Mouse (Mus musculus): ENCODE measurements around the gene Enox1.

The Enox1 gene

GRCm38 (mm10) chr14:77375054-77375453 is 218.5 kb downstream of the Enox1 start:
- DNase-seq (ENCODE audit: low read depth), result no peak

DNA sequence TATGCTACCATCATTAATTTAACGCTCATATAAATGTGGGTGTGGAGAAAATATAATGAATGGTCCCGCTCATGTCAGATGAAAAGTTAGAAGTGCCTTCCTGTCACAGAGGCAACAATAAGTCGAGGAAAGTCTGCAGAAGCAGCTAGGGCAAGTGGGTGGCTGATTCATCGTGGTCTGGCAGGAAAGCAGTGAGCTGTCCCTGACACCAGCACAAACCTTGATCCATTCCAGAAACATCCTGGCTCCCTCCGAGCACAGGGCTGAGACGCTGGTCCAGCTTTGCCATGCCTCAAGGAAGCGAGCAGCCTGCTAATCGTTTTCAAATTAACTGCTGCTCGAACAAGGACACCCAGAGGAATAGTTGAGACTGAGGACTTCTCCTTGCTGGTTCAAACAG is 219.1 kb downstream of the Enox1 start:
- no peak for DNase-seq (ENCODE audit: low read depth)

- DNase-seq (ENCODE audit: low read depth), result no peak
Observed at GRCm38 (mm10) chr14:77376731-77377130, 220.2 kb downstream of the Enox1 start.

DNA sequence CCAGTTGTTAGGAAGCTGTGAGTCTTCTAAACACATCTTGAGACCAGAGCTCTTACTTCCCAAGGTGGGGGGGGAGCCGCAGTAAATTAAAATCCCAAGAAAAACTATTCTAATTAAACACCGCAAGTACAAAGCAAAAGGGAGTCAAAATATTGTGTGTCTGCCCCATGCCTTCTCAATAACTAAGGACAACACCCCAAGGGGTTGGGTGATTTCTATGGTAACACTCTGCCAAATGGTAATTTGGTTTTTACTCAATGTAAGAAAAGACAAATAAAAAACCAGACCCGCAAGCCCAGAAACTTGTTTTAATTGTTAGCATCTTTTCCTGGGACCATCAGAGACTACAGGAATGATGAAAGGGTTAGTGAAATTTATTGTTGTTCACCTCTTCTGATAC is 220.9 kb downstream of the Enox1 start:
- no peak for DNase-seq (ENCODE audit: low read depth)

DNA sequence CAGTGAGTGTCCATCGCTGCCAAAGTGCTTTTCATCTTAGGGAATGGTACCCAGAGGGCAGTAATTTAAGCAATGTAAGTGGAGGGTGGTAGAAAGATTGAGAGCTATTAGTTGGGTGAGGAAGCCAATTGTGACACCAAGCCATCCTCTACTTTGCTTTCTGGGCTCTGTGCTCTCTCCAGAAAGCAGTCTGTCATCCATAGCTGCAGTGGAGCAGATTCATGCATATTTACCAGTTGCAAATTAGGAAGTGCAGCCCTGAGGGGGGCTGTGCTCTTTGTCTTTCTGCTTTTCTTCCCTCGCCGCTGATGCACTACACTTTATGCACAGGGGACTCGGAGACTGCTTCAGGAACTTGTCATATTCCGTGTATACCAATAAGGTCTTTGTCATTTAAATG is 221.3 kb downstream of the Enox1 start:
- no peak for DNase-seq (ENCODE audit: low read depth)

GRCm38 (mm10) chr14:77381532-77381931 is 225.0 kb downstream of the Enox1 start:
- DNase-seq (ENCODE audit: low read depth), result no peak

GRCm38 (mm10) chr14:77385621-77386020 is 229.1 kb downstream of the Enox1 start:
- DNase-seq (ENCODE audit: low read depth), result no peak

DNA sequence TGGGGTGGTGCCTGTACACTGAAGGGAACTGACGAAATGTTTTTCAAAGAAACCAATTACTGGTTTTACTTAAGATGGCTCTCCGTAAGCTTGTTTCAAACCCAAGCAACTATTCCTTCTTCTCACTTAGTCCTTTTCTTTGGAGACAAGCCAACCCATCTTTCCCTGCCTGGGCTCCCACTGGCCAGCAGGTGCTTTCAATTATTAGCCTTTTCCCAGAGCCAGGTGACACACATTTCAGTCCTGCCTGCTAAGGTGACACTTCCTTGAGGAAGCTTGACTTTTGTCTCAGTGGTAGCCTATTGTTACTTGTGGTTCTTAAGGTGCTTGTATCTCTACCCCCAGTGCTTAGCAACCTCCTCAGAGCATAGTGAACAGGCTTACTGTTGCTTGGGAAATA is 231.3 kb downstream of the Enox1 start:
- DNase-seq (ENCODE audit: low read depth), result no peak

DNA sequence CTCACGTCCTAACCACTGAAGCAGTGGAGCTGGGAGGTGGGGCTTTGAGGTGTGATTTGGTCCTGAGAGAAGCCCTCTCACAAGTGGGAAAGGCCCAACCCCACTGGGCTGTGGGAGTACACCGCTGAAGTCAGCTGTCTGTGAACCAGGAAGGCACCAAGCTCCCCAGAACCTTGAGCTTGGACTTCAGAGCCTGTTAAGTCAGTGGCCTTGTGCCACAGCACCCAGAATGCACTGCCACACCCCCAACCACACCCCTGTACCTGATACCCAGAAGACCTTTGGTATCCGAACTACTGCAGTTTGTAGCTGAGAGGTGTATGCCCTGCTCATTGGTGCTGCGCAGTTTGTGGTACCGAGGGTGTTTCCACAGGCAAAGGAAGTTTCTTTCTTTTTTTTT is 232.7 kb downstream of the Enox1 start:
- no peak for DNase-seq (ENCODE audit: low read depth)

DNA sequence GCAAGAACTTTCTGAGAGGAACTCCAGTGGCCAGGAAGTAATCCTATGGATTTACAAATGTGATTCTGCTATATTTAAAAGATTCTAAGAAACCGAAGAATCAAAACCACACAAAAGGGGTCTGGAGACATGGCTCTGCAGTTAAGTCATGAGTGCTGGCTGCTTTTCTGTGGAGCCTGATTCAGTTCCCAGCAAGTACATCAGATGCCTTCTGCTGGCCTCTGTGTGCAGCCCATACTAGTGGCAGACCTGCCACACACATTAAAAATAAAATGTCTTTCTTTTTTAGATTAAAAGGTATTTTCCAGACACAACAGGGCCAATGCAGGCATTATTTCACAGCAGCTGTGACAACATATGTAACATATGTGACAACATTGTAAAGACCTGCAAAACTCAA is 235.9 kb downstream of the Enox1 start:
- no peak for DNase-seq (ENCODE audit: low read depth)

- DNase-seq (ENCODE audit: low read depth), result no peak
Observed at GRCm38 (mm10) chr14:77406241-77407114, 249.9 kb downstream of the Enox1 start.

- no peak for DNase-seq (ENCODE audit: low read depth)
Observed at GRCm38 (mm10) chr14:77409271-77409940, 252.8 kb downstream of the Enox1 start.

DNA sequence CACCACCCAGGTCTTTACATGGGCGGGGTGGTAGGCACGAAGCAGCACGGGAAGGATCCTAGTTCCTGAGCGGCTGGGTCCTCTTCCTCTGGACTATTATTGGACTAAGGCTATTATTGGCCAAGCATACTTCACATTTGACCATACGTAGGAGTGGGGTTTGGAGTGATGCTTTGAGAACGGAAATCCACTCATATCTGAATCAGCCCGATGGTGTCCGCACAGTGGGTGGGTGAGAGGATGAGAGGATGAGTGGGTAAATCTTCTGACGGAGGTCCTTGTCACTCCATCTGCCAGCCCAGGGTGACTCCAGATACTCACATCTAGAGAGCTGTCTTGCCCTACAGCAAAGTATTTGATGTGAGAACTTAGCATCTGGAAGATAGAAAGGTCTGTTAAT is 253.8 kb downstream of the Enox1 start:
- no peak for DNase-seq (ENCODE audit: low read depth)

DNA sequence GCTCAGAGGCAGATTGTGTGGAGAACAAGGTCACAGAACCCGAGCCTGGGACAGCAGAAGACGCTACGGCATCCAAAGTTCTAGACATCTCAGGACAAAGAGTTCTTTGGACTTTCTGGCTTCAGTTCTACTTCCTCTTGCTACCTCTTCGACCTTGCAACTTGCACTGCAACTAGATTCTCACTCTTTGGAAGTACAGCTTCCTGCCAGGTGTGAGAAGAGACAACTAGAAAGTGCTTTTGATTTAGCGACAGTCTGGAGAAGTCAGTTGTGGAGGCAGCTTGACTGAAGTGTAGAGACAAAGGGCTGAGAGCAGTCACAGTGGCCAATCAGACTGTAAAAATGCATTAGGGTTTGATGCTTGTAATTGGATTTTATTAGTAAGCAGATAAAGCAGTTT is 256.5 kb downstream of the Enox1 start:
- DNase-seq (ENCODE audit: low read depth), result no peak

DNA sequence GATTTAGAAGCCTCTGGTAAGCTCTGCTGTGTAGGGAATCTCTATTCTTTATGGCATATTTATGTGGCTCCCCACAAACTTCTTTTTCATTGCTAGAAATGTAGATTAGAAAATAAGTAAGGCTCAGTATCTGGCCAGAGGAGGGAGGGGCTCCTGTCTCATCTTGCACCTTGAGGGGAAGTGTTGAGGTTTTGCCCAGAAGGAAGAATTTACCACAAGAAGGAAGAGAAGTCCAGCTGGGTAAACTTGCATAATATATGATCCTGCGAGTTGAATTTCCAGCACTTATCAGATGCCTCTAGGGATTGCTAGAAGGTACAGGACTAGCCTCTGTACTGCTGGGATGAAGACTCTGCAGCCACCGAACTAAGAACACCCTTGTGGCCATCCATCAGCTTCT is 259.8 kb downstream of the Enox1 start:
- no peak for DNase-seq (ENCODE audit: low read depth)

GRCm38 (mm10) chr14:77421031-77421430 is 264.5 kb downstream of the Enox1 start:
- no peak for DNase-seq (ENCODE audit: low read depth)

GRCm38 (mm10) chr14:77423194-77423593 is 266.6 kb downstream of the Enox1 start:
- no peak for DNase-seq (ENCODE audit: low read depth)

DNA sequence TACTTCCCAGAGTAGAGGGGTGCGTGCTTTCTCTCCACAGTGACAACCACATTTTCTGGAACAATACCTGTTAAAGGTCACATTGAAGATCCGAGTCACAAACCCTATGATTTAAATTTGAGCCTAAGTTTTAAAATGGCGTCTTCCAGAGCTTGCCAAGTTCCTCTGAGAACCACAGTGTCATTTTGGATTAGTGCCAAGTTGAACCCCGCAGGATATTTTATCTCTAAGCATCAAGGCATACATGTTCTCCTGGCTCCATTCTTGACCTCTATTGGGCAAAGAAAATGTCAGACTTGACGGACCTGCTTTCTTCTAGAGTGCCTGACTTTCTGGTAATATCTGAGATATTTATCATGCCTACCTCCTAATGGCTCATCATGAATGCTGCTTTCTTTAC is 282.9 kb downstream of the Enox1 start:
- DNase-seq (ENCODE audit: low read depth), result no peak

DNA sequence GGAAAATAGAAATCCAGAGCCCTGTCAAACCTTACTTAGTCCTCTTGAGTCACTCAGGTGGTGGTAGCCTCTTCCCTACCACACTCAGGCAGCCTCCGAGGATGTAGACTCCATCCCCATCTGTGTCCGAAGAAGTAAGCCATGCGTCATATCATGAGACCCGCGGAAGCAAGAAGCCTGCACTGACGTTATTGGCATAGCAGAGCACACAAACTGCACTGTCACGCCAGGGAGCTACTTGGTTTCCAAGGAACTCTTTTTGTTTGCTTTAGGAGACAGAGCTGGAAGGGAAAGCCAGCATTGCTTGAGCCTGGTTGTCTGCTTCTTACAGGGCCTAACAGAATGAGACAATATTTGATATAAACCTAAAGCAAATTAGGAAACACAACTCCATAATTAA is 284.2 kb downstream of the Enox1 start:
- DNase-seq (ENCODE audit: low read depth), result no peak

DNA sequence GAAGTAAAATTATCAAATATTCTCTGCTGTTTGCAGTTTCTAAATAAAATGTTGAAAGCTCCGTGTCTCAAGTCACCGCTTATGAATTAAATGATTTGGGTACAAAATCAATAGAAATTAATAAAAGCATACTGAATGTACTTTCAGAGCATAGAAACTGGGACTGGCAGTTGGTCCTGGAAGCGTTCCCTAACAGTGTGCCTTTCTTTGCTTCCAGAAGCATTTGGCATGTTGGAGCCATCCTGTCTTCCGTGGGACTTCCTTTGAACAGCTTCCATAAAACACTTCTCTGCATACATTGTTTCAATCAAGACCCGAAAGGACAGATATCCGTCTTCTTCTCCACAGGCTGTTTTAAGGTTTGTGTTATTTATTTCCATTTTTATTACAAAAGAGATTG is 285.0 kb downstream of the Enox1 start:
- DNase-seq (ENCODE audit: low read depth), result no peak

GRCm38 (mm10) chr14:77448001-77448400 is 291.4 kb downstream of the Enox1 start:
- no peak for DNase-seq (ENCODE audit: low read depth)

DNA sequence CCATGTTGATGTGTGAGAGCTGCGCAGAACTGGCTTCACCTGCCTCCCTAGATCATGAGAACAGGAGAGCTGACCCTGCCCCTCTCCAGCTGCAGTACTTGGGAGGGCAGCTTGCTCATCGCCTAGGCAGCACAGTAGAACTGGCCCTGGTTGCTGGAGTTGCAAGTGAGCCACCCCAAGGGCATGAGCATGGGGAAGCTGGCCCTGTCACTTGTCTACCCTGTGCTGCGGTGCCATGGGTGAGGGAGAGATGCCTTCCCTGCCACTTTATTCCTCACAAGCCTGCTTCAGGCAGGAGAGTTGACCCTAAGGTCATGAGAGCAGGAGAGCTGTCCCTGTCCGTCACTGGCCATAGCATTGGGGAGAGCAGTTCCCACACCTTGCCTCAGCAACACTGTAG is 295.4 kb downstream of the Enox1 start:
- no peak for DNase-seq (ENCODE audit: low read depth)

DNA sequence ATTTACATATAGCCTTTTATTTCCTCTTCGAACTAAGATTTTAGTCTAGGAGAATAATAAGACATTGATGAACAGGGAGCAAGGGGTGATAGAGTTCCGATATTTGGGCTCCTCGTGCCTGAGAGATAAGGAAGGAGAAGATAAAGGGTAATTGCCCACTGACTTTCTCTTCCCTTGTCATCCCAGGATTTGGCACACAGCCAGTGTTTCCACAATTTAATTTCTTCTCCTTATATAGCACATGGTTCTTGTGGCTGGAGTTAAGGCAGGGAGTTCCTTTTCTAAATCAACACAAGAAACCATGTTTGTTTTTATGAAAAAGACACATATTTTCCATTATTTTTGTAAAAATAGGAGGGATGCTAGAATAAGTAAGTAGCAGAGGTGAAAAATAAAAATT is 299.5 kb downstream of the Enox1 start:
- no peak for DNase-seq (ENCODE audit: low read depth)

DNA sequence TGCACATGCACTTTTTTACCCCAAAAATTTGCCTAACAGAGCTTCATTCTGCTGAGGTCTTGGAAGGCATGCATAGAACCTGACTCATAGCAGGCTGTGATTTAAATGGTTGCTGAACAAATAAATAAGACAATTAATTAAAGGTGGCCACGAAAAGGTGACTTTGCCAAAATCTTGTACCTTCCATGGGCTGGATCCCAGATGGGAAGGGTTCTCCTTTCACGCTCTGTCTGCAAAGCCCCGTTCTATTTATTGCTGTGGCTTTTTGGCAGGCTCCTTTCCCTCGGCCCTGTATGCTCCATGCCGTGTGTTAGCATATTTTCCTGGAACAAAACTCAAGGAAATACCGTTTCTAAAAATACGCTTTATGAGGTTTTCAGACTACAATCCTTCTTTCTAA is 300.3 kb downstream of the Enox1 start:
- no peak for DNase-seq (ENCODE audit: low read depth)
